Mouse (Mus musculus): Measurements from ENCODE around the gene Nr2e1. TPM values are rescaled to one million over a fixed set of nuclear protein-coding genes. Genes with fewer than 3 reads are reported as not detected.

Nr2e1 gene
- total RNA-seq, 2 experiments from 2014 or later: 11.0 to 13.8 TPM

Other genes with a start within 250 kb of the Nr2e1 start
- 10 to 100 TPM in 1 of 2 experiments, 1 to 10 TPM in 1; 9.9 to 11.2 TPM for gene Afg1l, start 105.1 kb downstream of the Nr2e1 start, total RNA-seq (2021)
- gene Snx3, start 81.6 kb downstream of the Nr2e1 start, total RNA-seq (2021): 100 to 1,000 TPM; 205 to 213 TPM
- gene Ostm1, start 190 bp upstream of the Nr2e1 start, total RNA-seq (2021): 10 to 100 TPM; 46.8 to 48.8 TPM
- 10 to 100 TPM; 39.2 to 45.8 TPM for gene Sec63, start 177.9 kb upstream of the Nr2e1 start, total RNA-seq (2021)

Data from left cerebral cortex, postnatal 14 days (tissue).